Mouse (Mus musculus): ENCODE measurements around the gene Ntrk2.

DNA sequence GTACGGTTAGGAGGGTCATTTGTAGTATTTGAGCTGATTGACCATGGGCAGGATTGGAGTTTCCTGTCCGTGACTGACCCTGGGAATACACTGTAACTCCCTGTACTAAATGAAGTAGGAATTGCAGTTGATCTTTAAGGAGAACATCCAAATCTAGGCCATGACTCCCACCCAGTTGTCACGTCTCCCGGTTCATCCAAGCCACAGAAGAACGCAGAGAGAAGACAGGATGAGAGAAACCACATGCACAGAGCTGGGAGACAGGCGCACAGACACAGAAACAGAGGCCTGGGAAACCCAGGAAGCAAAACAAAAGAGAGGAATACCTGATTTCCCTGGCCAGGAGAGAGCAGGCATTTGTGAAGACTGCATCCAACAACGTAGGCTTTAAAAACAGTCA, 117.1 kb downstream of the Ntrk2 start:
- no peak for TF ChIP-seq CTCF (IDR thresholded peaks at IDR 0.05; ENCODE audit: extremely low read depth, insufficient read depth, low read length)
- TF ChIP-seq POLR2A (IDR thresholded peaks at IDR 0.05; ENCODE audit: extremely low read depth, insufficient read depth, low read length): no peak
